Mouse (Mus musculus) heart, embryonic 16.5 days (tissue): ENCODE data around the gene Txndc5. TPM values are rescaled to one million over a fixed set of nuclear protein-coding genes. Genes with fewer than 3 reads are reported as not detected.

Source experiments
- ATAC-seq: fragments of 200-750 bp; cut with Nextera tagmentation; replicated peaks from 2 replicates; pipeline ENCODE4 v1.8.0; 2017; ENCODE audit warnings: moderate number of reproducible peaks; ENCODE audit not compliant: insufficient read depth, low FRiP score; ENCODE audit errors: extremely low read depth
- H3K27ac ChIP-seq: fragments of 300-500 bp; sonication (generic); 2 replicates; pipeline ENCODE4 v1.5.1; 2014; ENCODE audit warnings: mild to moderate bottlenecking, low read length, control low read depth, moderate library complexity
- H3K27me3 ChIP-seq: fragments of 300-500 bp; sonication (generic); 2 replicates; pipeline ENCODE4 v1.6.1; 2014; ENCODE audit warnings: low read length, mixed read lengths; ENCODE audit not compliant: control insufficient read depth, insufficient read depth
- H3K36me3 ChIP-seq: fragments of 300-500 bp; sonication (generic); 2 replicates; pipeline ENCODE4 v1.6.1; 2014; ENCODE audit not compliant: control insufficient read depth, insufficient read depth
- H3K4me1 ChIP-seq: fragments of 300-500 bp; sonication (generic); 2 replicates; pipeline ENCODE4 v1.6.1; 2014; ENCODE audit warnings: low read length, mixed read lengths; ENCODE audit not compliant: control insufficient read depth, insufficient read depth
- H3K4me2 ChIP-seq: fragments of 300-500 bp; sonication (generic); 2 replicates; pipeline ENCODE4 v1.6.1; 2014; ENCODE audit warnings: low read depth, mild to moderate bottlenecking, control low read depth, low read length
- H3K4me3 ChIP-seq: fragments of 300-500 bp; sonication (generic); 2 replicates; pipeline ENCODE4 v1.5.1; 2014; ENCODE audit warnings: mild to moderate bottlenecking, control low read depth, low read length
- H3K9ac ChIP-seq: fragments of 300-500 bp; sonication (generic); 2 replicates; pipeline ENCODE4 v1.6.1; 2014; ENCODE audit warnings: low read length, control low read depth
- H3K9me3 ChIP-seq: fragments of 300-500 bp; sonication (generic); replicated peaks from 2 replicates; pipeline ENCODE4 v1.6.1; 2016; ENCODE audit warnings: low read length; ENCODE audit not compliant: control insufficient read depth
- WGBS: fragments of 180-500 bp; shearing (Covaris S2); extraction: QIAGEN DNeasy Blood & Tissue Kit; methylation state at CpG from one replicate; pipeline ENCODE4 v1.1.7; 2014; 5-methylcytosine and 5-hydroxymethylcytosine counted together
- polyA plus RNA-seq: library from polyadenylated mRNA; unstranded; fragments of >200 nt; fragmentation: Nextera tagmentation; extraction: Ambion mirVana; gene quantifications from 2 replicates; pipeline ENCODE4 v1.2.1, GENCODE M21; 2015

Txndc5 gene
- polyA plus RNA-seq, 1 experiment from 2014 or later = 164 TPM

- Histone ChIP-seq H3K27me3 (no peaks in the 10 kb centered on the region), H3K9ac (no peak overlapping the region), H3K4me1 (no peaks in the 10 kb centered on the region), H3K4me2 (no peak overlapping the region), H3K4me3 (no peak overlapping the region), H3K27ac (no peak overlapping the region), H3K36me3 (peaks cover 53% of the 10 kb centered on the region), H3K9me3 (no peaks in the 10 kb centered on the region)
- ATAC-seq = no peak
- 79% methylated on average over 11 of the region's 11 CpGs for WGBS
These were observed 12.0 kb downstream of the Txndc5 start for GRCm38 (mm10) chr13:38516582-38516981.

- Histone ChIP-seq H3K4me3 (no peak overlapping the region), H3K9me3 (no peaks in the 10 kb centered on the region), H3K9ac (no peak overlapping the region), H3K4me1 (no peaks in the 10 kb centered on the region), H3K27ac (no peak overlapping the region), H3K36me3 (peaks cover 50% of the 10 kb centered on the region), H3K27me3 (no peaks in the 10 kb centered on the region), H3K4me2 (no peak overlapping the region)
- 71% methylated on average over 3 of the region's 3 CpGs for WGBS
- no peak for ATAC-seq
These were observed 12.8 kb downstream of the Txndc5 start for GRCm38 (mm10) chr13:38515845-38516244.

GRCm38 (mm10) chr13:38515431-38515830 is 13.2 kb downstream of the Txndc5 start:
- Histone ChIP-seq H3K36me3 (peaks cover 47% of the 10 kb centered on the region), H3K27ac (no peak overlapping the region), H3K9ac (no peak overlapping the region), H3K4me1 (no peaks in the 10 kb centered on the region), H3K27me3 (no peaks in the 10 kb centered on the region), H3K9me3 (no peaks in the 10 kb centered on the region), H3K4me3 (no peak overlapping the region), H3K4me2 (no peak overlapping the region)
- WGBS = 82% methylated on average over 2 of the region's 2 CpGs
- no peak for ATAC-seq

GRCm38 (mm10) chr13:38513921-38514320 is 14.7 kb downstream of the Txndc5 start:
- no peak for ATAC-seq
- Histone ChIP-seq H3K27ac (no peak overlapping the region), H3K4me3 (no peak overlapping the region), H3K9me3 (no peaks in the 10 kb centered on the region), H3K4me1 (no peaks in the 10 kb centered on the region), H3K9ac (no peak overlapping the region), H3K36me3 (peaks cover 59% of the 10 kb centered on the region), H3K27me3 (no peaks in the 10 kb centered on the region), H3K4me2 (no peak overlapping the region)
- 88% methylated on average over 7 of the region's 7 CpGs for WGBS

- no peak overlapping the region for H3K27ac ChIP-seq
- no peak for ATAC-seq
- 73% methylated on average over 10 of the region's 10 CpGs for WGBS
- H3K27me3 ChIP-seq = no peaks in the 10 kb centered on the region
- no peak overlapping the region for H3K4me3 ChIP-seq
- no peaks in the 10 kb centered on the region for H3K4me1 ChIP-seq
- no peaks in the 10 kb centered on the region for H3K9me3 ChIP-seq
- H3K36me3 ChIP-seq = peaks cover 55% of the 10 kb centered on the region
- H3K9ac ChIP-seq = no peak overlapping the region
- no peak overlapping the region for H3K4me2 ChIP-seq
These were observed 16.6 kb downstream of the Txndc5 start for GRCm38 (mm10) chr13:38511979-38512378.

- Histone ChIP-seq H3K27ac (no peak overlapping the region), H3K4me1 (peaks cover 2% of the 10 kb centered on the region; the same call in 1 of the 2 replicates), H3K36me3 (peaks cover 60% of the 10 kb centered on the region), H3K9ac (no peak overlapping the region), H3K4me3 (no peak overlapping the region), H3K27me3 (no peaks in the 10 kb centered on the region), H3K4me2 (no peak overlapping the region), H3K9me3 (no peaks in the 10 kb centered on the region)
- WGBS = 81% methylated on average over 8 of the region's 8 CpGs
- no peak for ATAC-seq
These were observed 18.8 kb downstream of the Txndc5 start for GRCm38 (mm10) chr13:38509681-38510341.

GRCm38 (mm10) chr13:38506936-38507335 is 21.7 kb downstream of the Txndc5 start:
- WGBS = 89% methylated on average over 10 of the region's 10 CpGs
- Histone ChIP-seq H3K9me3 (no peaks in the 10 kb centered on the region), H3K27ac (no peak overlapping the region), H3K36me3 (peaks cover 59% of the 10 kb centered on the region), H3K4me3 (no peak overlapping the region), H3K4me2 (no peak overlapping the region), H3K27me3 (no peaks in the 10 kb centered on the region), H3K4me1 (peaks cover 2% of the 10 kb centered on the region; the same call in 1 of the 2 replicates), H3K9ac (no peak overlapping the region)
- no peak for ATAC-seq

GRCm38 (mm10) chr13:38506320-38506719 is 22.3 kb downstream of the Txndc5 start:
- no peak overlapping the region for H3K4me2 ChIP-seq
- H3K27ac ChIP-seq = no peak overlapping the region
- no peaks in the 10 kb centered on the region for H3K27me3 ChIP-seq
- no peak overlapping the region for H3K9ac ChIP-seq
- H3K36me3 ChIP-seq = peaks cover 63% of the 10 kb centered on the region
- H3K9me3 ChIP-seq = no peaks in the 10 kb centered on the region
- H3K4me1 ChIP-seq = peaks cover 2% of the 10 kb centered on the region; the same call in 1 of the 2 replicates
- no peak for ATAC-seq
- H3K4me3 ChIP-seq = no peak overlapping the region
- WGBS = 80% methylated on average over 8 of the region's 8 CpGs

- Histone ChIP-seq H3K36me3 (peaks cover 65% of the 10 kb centered on the region), H3K4me3 (no peak overlapping the region), H3K9me3 (no peaks in the 10 kb centered on the region), H3K27ac (no peak overlapping the region), H3K9ac (no peak overlapping the region), H3K4me1 (peaks cover 2% of the 10 kb centered on the region; the same call in 1 of the 2 replicates), H3K4me2 (no peak overlapping the region), H3K27me3 (no peaks in the 10 kb centered on the region)
- 70% methylated on average over 14 of the region's 14 CpGs for WGBS
- no peak for ATAC-seq
These were observed 25.3 kb downstream of the Txndc5 start for GRCm38 (mm10) chr13:38503137-38503849.
